8 mouse cellular contexts compared by ENCODE assay signal in genomic region chr3:78958781-78959180, GRCm38 (mm10).
A peak's percentile ranks its signal among the peaks of the same experiment; 100 is the strongest.
DNase-seq lines count a peak whose midpoint lies in the region; ATAC-seq and TF ChIP-seq lines count a peak whose summit lies in the region.

No protein-coding gene starts in this region.

- 14% methylated on average over 1 of the region's 1 CpGs for WGBS in heart, embryonic 11.5 days (ENCODE audit: insufficient replicate concordance)
- WGBS in cerebellum, adult 2 months: 42% methylated on average over 1 of the region's 1 CpGs

- in situ Hi-C loops in CH12.LX (cut with MboI; ENCODE audit: low pct_ligation_motif_present, low pct_unique_long_range_greater_than_20kb, low sequenced_read_pairs): loop anchor here (10.0 to 25.0 kb wide), 2 partner anchors 246 to 629 kb away; partner anchors contain the start of gene Ppid

- DNase-seq in heart, adult 8-10 months (ENCODE audit: low spot score): peak; percentile 40
- peak; percentile 45 for DNase-seq in CH12.LX (ENCODE audit: extremely low read depth)
- DNase-seq in cerebellum, adult 2 months: peak; percentile 23 to 41
- DNase-seq in heart, postnatal 4 days: peak; percentile 54
- peak; percentile 22 to 78 for DNase-seq in layer of hippocampus, adult 18-20 months (ENCODE audit: low spot score in 2 of 2)
- DNase-seq in urinary bladder, postnatal 4 days (ENCODE audit: low spot score in 2 of 2): no peak

- H3K4me1 ChIP-seq in heart, embryonic 11.5 days (ENCODE audit: control insufficient read depth, insufficient read depth, low read length): no peaks in the 10 kb centered on the region
- H3K4me1 ChIP-seq in CH12.LX (ENCODE audit: control insufficient read depth in 1 of 2, insufficient read depth in 2 of 2): no peaks in the 10 kb centered on the region
- no peaks in the 10 kb centered on the region for H3K4me1 ChIP-seq in cerebellum, adult 2 months (ENCODE audit: control insufficient read depth, insufficient read depth, low read length)

- no peak overlapping the region for H3K27ac ChIP-seq in heart, embryonic 11.5 days (ENCODE audit: low read depth, low read length)
- no peak overlapping the region for H3K27ac ChIP-seq in CH12.LX (ENCODE audit: insufficient read depth, low read depth)
- no peak overlapping the region for H3K27ac ChIP-seq in cerebellum, adult 2 months (ENCODE audit: insufficient read depth, low read length)

- no peak overlapping the region for H3K4me3 ChIP-seq in heart, embryonic 11.5 days (ENCODE audit: low read depth, low read length)
- no peak overlapping the region for H3K4me3 ChIP-seq in CH12.LX (replicated peaks in 1 of 3; ENCODE audit: low read depth in 2 of 3, low read length in 2 of 3, poor library complexity in 1 of 3)
- H3K4me3 ChIP-seq in cerebellum, adult 2 months (replicated peaks; ENCODE audit: insufficient read depth, low read depth, low read length): no peak overlapping the region

- dilution Hi-C loops in CH12.LX (cut with MboI; ENCODE audit: extremely low pct_ligation_motif_present, extremely low pct_unique_long_range_greater_than_20kb, low sequenced_read_pairs): no loop called here

- no peak overlapping the region for H3K9ac ChIP-seq in heart, embryonic 11.5 days (ENCODE audit: low read depth, low read length)
- H3K9ac ChIP-seq in CH12.LX (ENCODE audit: insufficient read depth, low read depth): no peak overlapping the region

- H3K79me2 ChIP-seq in CH12.LX (replicated peaks; ENCODE audit: control insufficient read depth, extremely low read depth, insufficient read depth, poor library complexity, severe bottlenecking): no peaks in the 10 kb centered on the region

- peak; percentile 68 to 96 for TF ChIP-seq CTCF in CH12.LX (conservative IDR thresholded peaks at IDR 0.05 in 1 of 2, IDR thresholded peaks at IDR 0.05 in 1 of 2; ENCODE audit: low read depth in 2 of 2, low read length in 2 of 2)
- TF ChIP-seq CTCF in cerebellum, adult 2 months (IDR thresholded peaks at IDR 0.05; ENCODE audit: borderline replicate concordance, insufficient read depth, low read depth, low read length): peak; percentile 79; the same call in 1 of the 2 replicates

- no peak overlapping the region for H3K4me2 ChIP-seq in heart, embryonic 11.5 days
- H3K4me2 ChIP-seq in CH12.LX (ENCODE audit: insufficient read depth, low read depth, poor library complexity, severe bottlenecking): no peak overlapping the region

- ATAC-seq in heart, embryonic 11.5 days (replicated peaks; ENCODE audit: insufficient number of reproducible peaks, low FRiP score, low TSS enrichment): no peak
- peak; percentile 59; the same call in 1 of the 2 replicates for ATAC-seq in monocyte, adult 5-6 weeks (replicated peaks; ENCODE audit: insufficient number of reproducible peaks, low FRiP score, low TSS enrichment, poor library complexity, severe bottlenecking)

- peak; percentile 80 for TF ChIP-seq RAD21 in CH12.LX (IDR thresholded peaks at IDR 0.05; ENCODE audit: low read depth, low read length)

- no peak for TF ChIP-seq POLR2A in CH12.LX (IDR thresholded peaks at IDR 0.05; ENCODE audit: low read depth, low read length)
- TF ChIP-seq POLR2A in cerebellum, adult 2 months (IDR thresholded peaks at IDR 0.05; ENCODE audit: borderline replicate concordance, insufficient read depth, low read length): no peak

- no peaks in the 10 kb centered on the region for H3K36me3 ChIP-seq in heart, embryonic 11.5 days (ENCODE audit: control insufficient read depth, insufficient read depth, low read length)
- no peaks in the 10 kb centered on the region for H3K36me3 ChIP-seq in CH12.LX (replicated peaks in 1 of 2; ENCODE audit: control insufficient read depth in 1 of 2, insufficient read depth in 1 of 2, low read length in 1 of 2)

- H3K27me3 ChIP-seq in heart, embryonic 11.5 days (ENCODE audit: control insufficient read depth, insufficient read depth, low read length): no peaks in the 10 kb centered on the region
- peaks cover 2% of the 10 kb centered on the region for H3K27me3 ChIP-seq in CH12.LX (replicated peaks)
- no peaks in the 10 kb centered on the region for H3K27me3 ChIP-seq in cerebellum, adult 2 months (ENCODE audit: control insufficient read depth, insufficient read depth, low read length)

- no peaks in the 10 kb centered on the region for H3K9me3 ChIP-seq in heart, embryonic 11.5 days (replicated peaks; ENCODE audit: control insufficient read depth, low read length)
- no peaks in the 10 kb centered on the region for H3K9me3 ChIP-seq in CH12.LX (replicated peaks; ENCODE audit: low read length)

- no peak for TF ChIP-seq EP300 in CH12.LX (IDR thresholded peaks at IDR 0.05; ENCODE audit: low read length)

TF ChIP-seq in CH12.LX, 34 proteins besides CTCF, POLR2A, EP300 and RAD21:
- peak; percentile 63 for TF ChIP-seq SMC3 (IDR thresholded peaks at IDR 0.05; ENCODE audit: low read depth, low read length)
- TF ChIP-seq ZKSCAN1 (IDR thresholded peaks at IDR 0.05; ENCODE audit: borderline replicate concordance, low read depth, low read length): no peak
- TF ChIP-seq ELF1 (IDR thresholded peaks at IDR 0.05; ENCODE audit: low read depth, low read length): no peak
- peak; percentile 99 for TF ChIP-seq MAFK (IDR thresholded peaks at IDR 0.05; ENCODE audit: insufficient replicate concordance, low read length)
- TF ChIP-seq SIN3A (IDR thresholded peaks at IDR 0.05; ENCODE audit: low read length): no peak

Comparison
In these comparisons a context has a peak if more than half of its experiments do, and no peak if none do; other contexts are left out.
1. DNase-seq: peak in heart, adult 8-10 months (single experiment), CH12.LX (single experiment), cerebellum, adult 2 months (2 of 2), heart, postnatal 4 days (single experiment) and layer of hippocampus, adult 18-20 months (2 of 2); none in urinary bladder, postnatal 4 days (0 of 2).